Mouse (Mus musculus): ENCODE results near the gene Necap2.

DNA sequence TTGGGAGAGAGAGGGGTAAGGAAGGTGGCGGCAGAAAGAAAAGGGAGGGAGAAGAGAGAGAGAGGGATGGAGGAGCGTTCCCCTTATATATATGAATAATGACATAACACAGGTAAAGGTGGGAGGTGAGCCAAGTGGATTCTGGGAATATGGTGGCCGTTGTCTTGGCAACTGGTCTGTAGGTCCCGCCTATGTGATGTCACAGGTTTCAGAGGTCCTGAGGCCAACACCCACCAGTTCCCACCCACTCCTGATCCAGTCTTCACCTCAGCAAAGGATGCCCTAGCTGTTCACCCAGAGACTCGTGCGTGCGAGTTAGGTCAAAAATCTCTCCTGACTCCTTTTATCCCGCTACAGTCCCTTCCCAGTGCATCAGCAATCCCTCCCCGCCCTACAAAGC is 23.1 kb upstream of the Necap2 start:
- TF ChIP-seq GATA1 (IDR thresholded peaks at IDR 0.05; ENCODE audit: low read length) (no peak), TAL1 (IDR thresholded peaks at IDR 0.05; ENCODE audit: low read length) (no peak)

Measured in erythroblast, embryonic 14.5 days (primary cell).